Mouse (Mus musculus) macrophage (primary cell): Measurements from ENCODE around the gene Rmnd5a. TPM values are rescaled to one million over a fixed set of nuclear protein-coding genes. Genes with fewer than 3 reads are reported as not detected.

Experiments used
- H3K27ac ChIP-seq: fragments of 350-480 bp; formaldehyde crosslinking; 2 replicates; pipeline ENCODE4 v1.9.0; 2021
- H3K36me3 ChIP-seq: fragments of 350-480 bp; formaldehyde crosslinking; 2 replicates; pipeline ENCODE4 v1.9.0; 2021; ENCODE audit errors: inconsistent target
- H3K4me3 ChIP-seq: fragments of 350-480 bp; formaldehyde crosslinking; 2 replicates; pipeline ENCODE4 v1.9.0; 2021; ENCODE audit errors: inconsistent target
- H3K79me2 ChIP-seq: fragments of 350-480 bp; formaldehyde crosslinking; 2 replicates; pipeline ENCODE4 v1.9.0; 2021; ENCODE audit errors: inconsistent target
- WGBS: methylation state at CpG from one replicate; pipeline ENCODE4 v1.1.7; 2026; ENCODE audit warnings: inconsistent platforms; ENCODE audit not compliant: missing documents; 5-methylcytosine and 5-hydroxymethylcytosine counted together
- polyA plus RNA-seq: library from polyadenylated mRNA; stranded (reverse); fragments of 250-400 nt; gene quantifications from 3 replicates; pipeline ENCODE4 v1.2.4, GENCODE M21; 2018; ENCODE audit warnings: inconsistent platforms

Rmnd5a gene
- polyA plus RNA-seq, 1 experiment from 2014 or later: 39.1 TPM

DNA sequence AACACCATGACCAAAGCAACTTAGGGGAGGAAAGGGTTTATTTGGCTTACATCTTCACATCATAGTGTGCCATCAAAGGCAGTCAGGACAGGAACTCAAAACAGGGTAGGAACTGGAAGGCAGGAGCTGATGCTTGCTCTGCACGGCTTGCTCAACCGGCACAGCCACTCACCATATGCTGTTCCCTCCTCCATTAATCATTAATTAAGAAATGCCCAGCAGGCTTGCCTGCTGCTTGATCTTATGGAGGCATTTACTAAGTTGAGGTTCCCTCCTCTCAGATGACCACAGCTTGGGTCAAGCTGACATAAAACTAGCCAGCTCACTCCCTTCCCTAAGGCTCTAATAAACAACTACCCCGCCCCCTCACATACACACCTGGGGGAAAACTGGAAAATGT lies 18.3 kb downstream of the Rmnd5a start:
- WGBS: 96% methylated on average over 3 of the region's 3 CpGs
- H3K36me3 ChIP-seq: peaks cover 11% of the 10 kb centered on the region; the same call in 1 of the 2 replicates

DNA sequence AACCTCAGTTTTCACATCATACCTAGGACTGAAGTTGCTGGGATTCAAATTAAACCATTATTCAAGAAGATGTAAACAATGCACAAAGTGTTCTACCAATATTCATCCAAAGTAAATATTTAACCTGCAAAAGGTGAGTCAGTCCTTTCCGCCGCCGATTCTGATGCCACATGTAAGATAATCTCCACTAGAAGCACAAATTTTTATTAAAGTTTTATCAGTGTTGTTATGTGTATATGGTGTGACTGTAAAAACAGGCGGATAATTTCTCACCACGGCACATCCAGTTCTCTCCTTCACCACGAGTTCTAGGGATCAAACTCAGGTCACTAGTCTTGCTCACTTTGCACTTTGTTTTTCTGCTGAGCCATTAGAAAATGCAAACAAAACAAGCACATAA lies 19.6 kb downstream of the Rmnd5a start:
- WGBS: 92% methylated on average over 6 of the region's 6 CpGs
- Histone ChIP-seq H3K36me3 (no peaks in the 10 kb centered on the region; the same call in 1 of the 2 replicates), H3K79me2 (peaks cover 45% of the 10 kb centered on the region; the same call in 1 of the 2 replicates), H3K4me3 (no peak overlapping the region), H3K27ac (no peak overlapping the region)

More for the DNA sequence above, 18.3 kb downstream of the Rmnd5a start:
- H3K27ac ChIP-seq: no peak overlapping the region
- peaks cover 41% of the 10 kb centered on the region; the same call in 1 of the 2 replicates for H3K79me2 ChIP-seq
- H3K4me3 ChIP-seq: no peak overlapping the region

DNA sequence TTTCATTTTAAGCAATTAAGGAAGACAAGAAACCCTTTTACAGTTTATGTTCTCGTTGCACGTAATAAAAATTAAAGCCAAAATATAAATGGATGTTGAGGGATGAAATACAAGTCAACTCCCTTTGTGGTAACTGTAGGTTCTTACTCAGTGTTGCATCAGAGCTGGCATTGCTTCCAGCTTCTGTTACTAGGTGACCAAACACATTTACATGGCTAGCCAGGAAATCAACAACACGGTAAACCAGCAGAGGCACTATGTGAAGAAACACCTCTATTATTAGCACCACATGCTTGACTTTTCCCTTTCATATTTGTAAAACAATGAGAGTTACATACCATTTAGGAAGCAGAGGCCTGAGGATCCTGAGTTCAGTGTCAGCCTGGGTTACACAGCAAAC lies 21.6 kb downstream of the Rmnd5a start:
- H3K36me3 ChIP-seq: peaks cover 4% of the 10 kb centered on the region; the same call in 1 of the 2 replicates
- no peak overlapping the region for H3K27ac ChIP-seq
- H3K4me3 ChIP-seq: no peak overlapping the region
- H3K79me2 ChIP-seq: peaks cover 45% of the 10 kb centered on the region; the same call in 1 of the 2 replicates
- WGBS: 46% methylated on average over 3 of the region's 3 CpGs

GRCm38 (mm10) chr6:71415446-71415845 lies 25.0 kb downstream of the Rmnd5a start:
- Histone ChIP-seq H3K27ac (no peak overlapping the region), H3K36me3 (peaks cover 19% of the 10 kb centered on the region)
- WGBS: 73% methylated on average over 3 of the region's 3 CpGs

DNA sequence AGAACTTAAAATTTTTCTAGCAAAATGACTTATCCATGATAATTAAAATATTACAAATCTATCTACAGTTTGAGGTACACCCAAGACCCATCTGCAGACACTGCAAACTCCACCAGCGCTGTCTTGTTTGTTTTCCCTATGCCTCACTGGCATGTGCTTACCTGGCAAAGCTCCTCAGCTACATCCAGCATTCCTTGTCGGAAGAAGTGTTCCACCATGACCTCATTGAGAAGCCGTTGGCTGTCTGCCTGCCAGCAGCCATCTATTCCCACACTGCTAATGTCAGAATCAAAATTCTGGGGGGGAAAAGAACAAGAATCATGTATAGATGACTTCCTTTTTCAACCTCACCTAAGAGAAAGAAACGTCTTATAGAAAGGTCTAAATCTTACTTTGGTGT lies 25.8 kb downstream of the Rmnd5a start:
- peaks cover 19% of the 10 kb centered on the region; the same call in 1 of the 2 replicates for H3K79me2 ChIP-seq
- WGBS: 95% methylated on average over 4 of the region's 4 CpGs
- H3K4me3 ChIP-seq: no peak overlapping the region
- H3K36me3 ChIP-seq: peaks cover 19% of the 10 kb centered on the region
- H3K27ac ChIP-seq: no peak overlapping the region

More at GRCm38 (mm10) chr6:71415446-71415845, 25.0 kb downstream of the Rmnd5a start:
- Histone ChIP-seq H3K4me3 (no peak overlapping the region), H3K79me2 (peaks cover 27% of the 10 kb centered on the region; the same call in 1 of the 2 replicates)

DNA sequence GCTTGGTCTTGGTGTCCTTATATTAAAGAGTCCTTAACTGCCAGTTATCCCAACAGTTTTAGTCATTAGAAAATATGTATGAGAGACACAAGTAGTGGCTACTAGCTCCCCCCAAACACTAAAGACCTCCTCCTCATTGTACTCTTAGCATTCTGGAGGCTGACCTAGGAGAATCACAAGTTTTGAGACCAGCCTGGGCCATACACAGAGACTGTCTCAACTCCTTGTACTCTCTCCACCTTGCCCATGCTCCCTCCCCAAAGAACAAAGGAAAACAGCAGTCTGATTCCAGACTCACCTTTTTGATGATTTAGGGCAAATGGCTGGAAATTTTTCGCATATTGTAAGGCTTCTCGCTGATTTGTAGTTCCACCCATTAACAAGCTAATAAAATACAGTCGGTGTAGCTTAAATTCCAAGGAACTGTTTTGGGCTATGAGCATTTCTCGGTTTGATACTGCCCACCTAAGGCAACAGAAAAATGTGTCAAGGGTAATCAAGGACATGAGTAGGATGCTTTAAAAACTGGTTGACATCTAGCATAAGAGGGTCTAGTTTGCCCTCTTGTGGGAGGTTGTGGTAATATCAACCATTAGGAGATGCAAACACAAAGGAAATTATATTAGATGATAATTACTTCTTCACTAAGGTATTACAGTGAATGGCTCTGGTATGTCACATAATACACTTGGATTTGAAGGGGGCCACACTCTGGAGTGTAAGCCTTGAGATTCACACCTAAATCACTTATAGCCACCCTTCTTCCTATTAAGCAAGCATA lies 41.4 kb downstream of the Rmnd5a start:
- Histone ChIP-seq H3K4me3 (no peak overlapping the region), H3K27ac (no peak overlapping the region), H3K79me2 (no peaks in the 10 kb centered on the region), H3K36me3 (peaks cover 44% of the 10 kb centered on the region)
- WGBS: 80% methylated on average over 4 of the region's 4 CpGs

DNA sequence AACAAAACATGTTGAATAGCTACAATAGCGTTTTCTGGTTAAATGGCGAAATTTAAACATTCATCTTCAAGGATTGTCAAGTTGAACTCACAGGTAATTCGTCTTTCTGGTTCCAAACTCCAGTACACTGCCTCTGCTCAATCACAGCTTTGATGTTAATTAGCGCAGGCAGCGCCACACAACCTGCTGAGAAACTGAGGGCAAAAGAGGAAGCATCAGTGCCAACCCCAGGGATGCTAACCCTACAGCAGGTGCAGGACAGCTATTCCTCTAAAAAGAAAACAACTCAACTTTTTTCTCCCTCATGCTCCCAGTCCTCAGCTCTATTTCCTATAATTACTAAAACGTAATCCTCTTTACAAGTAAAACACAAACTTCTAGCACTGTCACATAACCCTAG lies 43.7 kb downstream of the Rmnd5a start:
- peaks cover 60% of the 10 kb centered on the region for H3K36me3 ChIP-seq
- H3K27ac ChIP-seq: no peak overlapping the region
- no peak overlapping the region for H3K4me3 ChIP-seq
- H3K79me2 ChIP-seq: no peaks in the 10 kb centered on the region
- 93% methylated on average over 6 of the region's 6 CpGs for WGBS

- Histone ChIP-seq H3K4me3 (no peak overlapping the region), H3K79me2 (no peaks in the 10 kb centered on the region), H3K36me3 (peaks cover 68% of the 10 kb centered on the region), H3K27ac (no peak overlapping the region)
- WGBS: 100% methylated on average over 1 of the region's 1 CpGs
Observed at GRCm38 (mm10) chr6:71396016-71396415, 44.4 kb downstream of the Rmnd5a start.

DNA sequence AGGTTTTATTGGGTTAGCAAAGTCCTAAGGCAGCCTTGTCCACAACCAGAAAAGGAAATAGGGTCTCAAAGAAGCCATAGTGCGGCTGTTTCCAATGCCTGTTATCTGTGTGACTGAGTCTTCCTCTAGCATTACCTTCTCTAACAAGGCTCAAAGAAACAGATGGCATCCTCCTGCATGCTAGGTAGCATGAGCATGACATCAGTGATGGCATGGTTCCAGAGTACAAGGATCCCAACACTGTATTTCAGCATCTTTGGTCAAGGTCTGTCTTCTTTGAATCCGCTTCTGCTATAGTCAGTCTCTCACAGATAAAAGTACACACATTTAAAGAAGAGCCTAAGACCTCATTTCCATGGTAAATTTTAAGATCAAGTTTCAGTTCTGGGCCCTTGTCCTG lies 49.9 kb downstream of the Rmnd5a start:
- Histone ChIP-seq H3K4me3 (no peak overlapping the region), H3K36me3 (peaks cover 45% of the 10 kb centered on the region), H3K79me2 (no peaks in the 10 kb centered on the region), H3K27ac (no peak overlapping the region)
- WGBS: 91% methylated on average over 2 of the region's 2 CpGs

DNA sequence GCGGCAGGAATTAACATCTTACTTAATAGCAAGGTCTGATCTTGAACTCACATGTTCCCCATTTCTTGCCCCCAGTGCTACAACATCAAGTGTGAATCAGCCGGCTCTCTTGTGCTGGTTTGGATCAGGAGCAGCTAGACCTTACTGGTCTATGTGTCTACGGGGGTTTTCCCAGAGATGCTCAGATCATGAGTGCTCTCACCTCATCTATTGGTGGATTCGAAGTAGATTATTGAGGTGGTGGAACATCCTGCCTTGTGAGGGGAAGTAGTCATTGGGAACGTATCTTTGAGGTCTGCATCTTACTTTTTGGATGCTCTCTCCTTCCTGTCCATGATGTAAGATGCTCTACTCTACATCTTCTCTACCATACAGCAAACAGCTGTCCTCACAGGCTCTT lies 58.8 kb downstream of the Rmnd5a start:
- WGBS: 79% methylated on average over 5 of the region's 5 CpGs
- Histone ChIP-seq H3K4me3 (no peak overlapping the region), H3K27ac (no peak overlapping the region), H3K79me2 (no peaks in the 10 kb centered on the region), H3K36me3 (no peaks in the 10 kb centered on the region)

DNA sequence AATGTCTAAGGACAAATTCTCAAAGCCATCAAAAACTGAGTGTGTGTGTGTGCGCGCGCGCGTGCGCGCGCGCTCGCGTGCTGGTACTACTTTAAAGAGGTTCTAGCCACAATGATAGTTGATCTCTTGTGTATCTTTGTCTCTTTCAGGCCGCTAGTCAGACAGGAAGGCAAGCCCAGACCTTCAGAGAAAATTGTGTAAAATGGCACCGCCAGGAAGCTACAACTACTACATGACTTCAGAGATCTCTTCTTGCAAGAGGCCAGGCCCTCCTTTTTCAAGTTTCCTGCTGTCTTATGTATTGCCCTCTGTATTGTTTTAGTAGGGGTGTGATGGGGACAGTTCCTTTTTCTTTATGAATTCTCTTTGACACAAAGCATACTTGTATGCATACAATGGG lies 63.7 kb downstream of the Rmnd5a start:
- H3K27ac ChIP-seq: no peak overlapping the region
- 94% methylated on average over 13 of the region's 13 CpGs for WGBS
- H3K79me2 ChIP-seq: no peaks in the 10 kb centered on the region
- H3K4me3 ChIP-seq: no peak overlapping the region
- H3K36me3 ChIP-seq: no peaks in the 10 kb centered on the region

DNA sequence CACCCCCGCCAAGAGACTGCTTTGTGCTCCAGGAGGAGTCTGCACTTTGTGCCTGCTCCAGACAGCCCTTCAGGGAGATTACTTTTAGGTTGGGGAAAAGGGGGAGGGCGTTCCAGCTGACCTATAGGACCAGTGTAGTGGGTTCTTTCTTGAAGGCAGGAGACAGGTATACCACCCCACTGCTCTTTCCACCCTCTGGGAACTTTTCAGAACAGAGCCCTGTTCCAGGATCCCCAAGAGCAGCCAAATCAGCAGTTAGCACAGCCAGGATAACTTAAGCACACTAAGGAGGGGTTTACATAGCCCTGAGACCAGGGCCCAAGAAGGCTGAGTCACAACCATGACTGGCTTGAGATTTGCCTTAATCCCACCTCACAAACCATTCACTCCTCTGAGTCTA lies 65.5 kb downstream of the Rmnd5a start:
- Histone ChIP-seq H3K27ac (no peak overlapping the region), H3K79me2 (no peaks in the 10 kb centered on the region), H3K4me3 (no peak overlapping the region), H3K36me3 (no peaks in the 10 kb centered on the region)
- 100% methylated on average over 2 of the region's 2 CpGs for WGBS

- WGBS: 91% methylated on average over 19 of the region's 19 CpGs
- Histone ChIP-seq H3K27ac (no peak overlapping the region), H3K79me2 (no peaks in the 10 kb centered on the region), H3K4me3 (no peak overlapping the region), H3K36me3 (no peaks in the 10 kb centered on the region)
Observed at GRCm38 (mm10) chr6:71374311-71374829, 66.1 kb downstream of the Rmnd5a start.

- 70% methylated on average over 14 of the region's 14 CpGs for WGBS
- Histone ChIP-seq H3K79me2 (no peaks in the 10 kb centered on the region), H3K36me3 (no peaks in the 10 kb centered on the region), H3K27ac (no peak within 1 kb of the TSS), H3K4me3 (no peak within 1 kb of the TSS)
Observed at GRCm38 (mm10) chr6:71373249-71373775, 67.1 kb downstream of the Rmnd5a start, which contains the start of gene Cd8a. Cd8a (plus strand) TSS chr6:71373427.

DNA sequence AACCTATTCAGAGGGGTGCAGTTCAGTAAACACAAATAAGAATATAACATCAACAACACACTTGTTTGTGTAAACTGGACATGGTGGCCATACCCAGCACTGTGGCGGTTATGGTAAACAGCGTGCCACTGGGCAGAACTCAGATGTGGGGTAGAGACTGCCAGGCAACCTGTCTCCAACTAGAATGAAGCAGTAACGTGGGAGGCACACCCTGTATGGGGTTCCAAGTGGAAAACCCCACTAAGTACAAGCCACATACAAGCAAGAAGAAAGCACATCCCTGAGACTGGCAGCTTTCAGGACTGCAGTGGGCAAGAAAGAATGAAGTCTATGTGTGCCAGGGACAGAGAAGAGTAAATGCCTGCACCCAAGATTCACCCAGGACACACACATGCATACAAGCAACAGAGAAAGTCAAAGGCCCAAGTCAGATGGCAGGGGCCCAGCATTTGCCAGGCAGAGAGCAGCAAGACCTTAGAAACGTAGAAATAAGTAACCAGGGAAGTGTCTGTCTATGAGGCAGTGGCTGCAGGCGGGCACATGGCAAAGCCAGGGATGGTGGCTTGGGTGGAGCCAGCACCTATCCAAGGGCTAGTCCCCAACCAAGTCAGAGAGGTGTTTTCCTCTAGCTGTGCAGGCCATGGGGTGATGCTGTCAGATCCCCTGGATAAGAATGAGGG lies 68.3 kb downstream of the Rmnd5a start:
- 92% methylated on average over 5 of the region's 5 CpGs for WGBS
- Histone ChIP-seq H3K79me2 (no peaks in the 10 kb centered on the region), H3K4me3 (no peak overlapping the region), H3K36me3 (no peaks in the 10 kb centered on the region), H3K27ac (no peak overlapping the region)
